Mouse (Mus musculus) heart, adult 18-20 months (tissue): ENCODE results near the gene Hsp90ab1. TPM values are rescaled to one million over a fixed set of nuclear protein-coding genes. Genes with fewer than 3 reads are reported as not detected.

Experiments used
- DNase-seq, 2 experiments: peaks; one replicate each; pipeline ENCODE4 v3.0.0; 2021 to 2022; ENCODE audit warnings: mixed read lengths in 1 of 2
- total RNA-seq, 2 experiments: library from RNA; stranded (reverse); gene quantifications; 2 replicates each; pipeline ENCODE4 v1.2.3; 2021

Gene Hsp90ab1
- total RNA-seq, 2 experiments from 2014 or later, result 1,354 to 1,581 TPM

DNA sequence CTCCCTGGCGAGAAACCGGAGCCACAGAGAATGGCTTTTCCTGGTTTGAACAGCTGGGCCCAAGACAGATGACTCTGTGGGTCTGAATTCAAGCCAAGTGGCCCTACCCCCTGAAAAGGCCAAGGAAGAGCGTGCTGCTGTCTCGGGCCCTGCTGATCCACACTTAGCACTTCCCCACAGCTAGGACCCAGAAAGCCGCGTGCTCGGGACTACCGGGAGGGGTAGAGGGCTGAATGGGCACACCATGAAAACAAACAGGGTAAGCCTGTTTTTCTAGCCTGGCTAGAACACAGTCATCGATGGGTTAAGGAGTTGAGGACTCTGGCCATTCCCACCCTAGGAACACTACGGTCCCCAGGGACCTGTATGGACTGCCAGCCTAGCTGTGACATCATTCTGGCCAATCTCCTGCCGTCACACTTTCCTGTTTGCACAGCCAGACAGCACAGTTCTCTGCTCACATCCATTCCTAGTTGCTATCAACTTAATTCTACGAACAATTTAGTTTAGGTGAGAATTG, 7.9 kb upstream of the Hsp90ab1 start:
- DNase-seq, result peak in 1 of 2 experiments; percentile 69

- no peak for DNase-seq
These were observed 6.5 kb upstream of the Hsp90ab1 start for GRCm38 (mm10) chr17:45579554-45579953.

DNA sequence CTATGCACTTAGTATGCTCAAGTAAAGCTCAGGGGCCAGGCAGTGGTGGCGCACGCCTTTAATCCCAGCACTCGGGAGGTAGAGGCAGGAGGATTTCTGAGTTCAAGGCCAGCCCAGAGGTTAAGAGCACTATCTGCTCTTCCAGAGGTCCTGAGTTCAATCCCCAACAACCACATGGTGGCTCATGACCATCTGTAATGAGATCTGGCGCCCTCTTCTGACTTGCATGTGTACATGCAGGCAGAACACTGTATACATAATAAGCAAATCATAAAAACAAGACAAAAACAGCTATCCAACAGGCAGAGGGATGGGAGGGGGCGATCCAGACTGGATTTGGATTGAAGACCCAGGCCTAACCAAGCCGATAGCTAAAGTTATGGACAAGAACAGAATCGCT, 5.8 kb upstream of the Hsp90ab1 start:
- no peak for DNase-seq

GRCm38 (mm10) chr17:45578242-45578641, 5.2 kb upstream of the Hsp90ab1 start:
- no peak for DNase-seq

GRCm38 (mm10) chr17:45575123-45575897, 2.2 kb upstream of the Hsp90ab1 start:
- no peak for DNase-seq

DNA sequence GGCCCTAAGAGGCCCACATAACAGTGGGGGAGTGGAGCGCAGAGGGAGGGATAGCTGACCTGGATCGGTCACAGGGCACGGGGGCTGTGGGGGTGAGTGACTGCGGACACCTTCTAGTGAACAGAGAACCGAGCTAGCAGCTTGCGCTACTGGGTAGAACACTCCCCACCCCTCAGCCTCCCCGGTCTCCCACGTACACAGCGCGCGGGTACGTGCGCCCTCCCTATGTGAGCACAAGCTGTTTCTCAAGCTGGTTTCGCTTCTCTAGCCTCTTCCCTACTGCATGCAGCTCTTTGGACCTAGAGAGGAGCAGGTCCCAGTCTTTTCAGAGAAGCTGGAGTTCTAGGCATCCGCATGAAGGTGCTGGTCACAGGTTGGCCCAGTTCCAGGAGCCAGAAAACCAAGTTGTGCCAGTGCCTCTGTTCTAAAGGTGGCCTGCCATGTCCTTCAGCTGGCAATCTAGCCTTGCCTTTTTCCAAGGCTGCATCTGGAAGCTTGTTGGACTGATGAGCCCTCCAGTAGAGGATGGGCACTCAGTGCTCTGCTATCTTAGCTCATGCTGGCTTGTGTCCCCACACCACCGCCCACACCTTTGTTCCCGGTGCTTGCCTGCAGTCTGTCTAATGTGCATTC, 1.2 kb upstream of the Hsp90ab1 start:
- DNase-seq, result peak; percentile 83 to 85

DNA sequence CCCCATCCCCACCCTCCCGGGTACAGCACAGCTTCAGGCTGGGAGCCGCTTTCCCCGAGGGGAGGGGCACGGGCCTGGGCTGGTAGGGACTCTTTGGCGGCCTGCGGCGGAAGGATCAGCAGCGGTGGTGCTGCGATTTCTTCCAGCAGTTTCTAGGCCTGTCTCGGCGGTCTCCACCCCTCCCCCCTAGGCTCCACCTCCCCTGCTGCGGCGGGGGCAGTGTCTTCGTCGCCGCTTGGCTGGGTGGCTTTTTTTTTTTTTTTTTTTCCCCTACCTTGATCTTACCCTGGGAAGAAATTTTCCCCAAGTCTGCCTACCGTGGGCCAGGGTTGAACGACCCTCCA, 681 bp upstream of the Hsp90ab1 start:
- peak; percentile 97 to 98 for DNase-seq

DNA sequence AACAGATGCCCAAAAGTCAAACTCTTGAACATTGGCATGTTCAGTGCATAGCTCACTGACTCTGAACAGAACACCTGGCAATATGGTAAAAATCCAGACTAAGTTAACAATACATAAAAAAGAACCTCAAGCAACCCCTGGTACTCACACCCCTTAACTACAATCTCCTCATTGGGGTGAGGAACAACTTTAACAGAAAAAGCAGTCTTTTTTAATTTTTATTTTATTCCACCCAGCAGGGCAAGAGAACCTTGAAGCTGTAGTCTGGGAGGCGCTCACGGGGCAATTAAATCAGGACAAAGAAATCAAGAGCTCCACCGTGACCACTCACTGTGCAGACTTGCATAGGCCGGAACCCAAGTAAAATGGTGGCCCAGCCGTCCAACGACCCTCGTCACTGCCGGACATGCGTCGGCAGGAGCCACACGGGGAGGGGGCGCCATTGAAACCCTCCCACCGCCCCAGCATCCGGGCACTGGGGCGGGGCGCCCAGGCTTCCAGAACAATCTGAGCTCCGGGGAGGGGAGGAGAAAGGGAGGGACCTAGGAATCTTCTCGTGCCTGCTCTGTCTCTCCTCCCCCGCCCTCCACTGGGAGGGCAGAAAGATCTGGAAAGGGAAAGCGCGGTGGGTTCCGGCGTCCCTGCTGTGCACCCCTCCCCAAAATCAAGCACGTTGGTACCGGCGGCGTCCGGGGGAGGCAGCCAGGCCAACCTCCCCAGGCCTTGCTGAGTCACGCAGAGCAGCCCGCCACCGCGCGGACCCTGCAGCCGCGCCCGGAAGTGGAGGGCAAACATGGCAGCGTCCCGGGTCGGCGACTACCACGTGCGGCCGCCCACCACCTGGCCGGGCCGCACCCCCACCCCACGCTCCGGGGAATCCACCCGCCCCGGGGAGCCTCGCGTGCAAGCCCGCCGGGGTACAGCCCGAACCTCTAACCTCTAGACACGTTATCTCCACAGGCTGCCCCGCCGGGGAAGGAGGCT, 676 bp downstream of the Hsp90ab1 start:
- DNase-seq, result peak; percentile 89 to 90

DNA sequence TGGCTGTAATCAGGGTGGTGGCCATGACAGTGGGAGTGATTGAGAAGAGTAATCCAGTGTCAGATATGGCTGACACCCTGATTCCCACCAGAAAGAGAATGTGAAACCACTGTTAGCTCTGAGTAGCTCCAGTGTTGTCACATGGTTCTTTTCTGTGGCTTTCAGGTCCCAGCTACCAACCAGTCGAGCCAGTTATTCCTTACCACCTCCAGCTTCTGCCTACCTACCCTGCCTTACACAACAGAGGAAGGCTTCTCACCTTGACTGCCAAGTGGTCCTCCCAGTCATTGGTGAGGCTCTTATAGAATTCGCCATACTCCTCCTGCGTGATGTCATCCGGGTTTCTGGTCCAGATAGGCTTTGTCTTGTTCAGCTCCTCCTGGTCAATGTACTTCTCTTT, 3.1 kb downstream of the Hsp90ab1 start:
- DNase-seq, result no peak

DNA sequence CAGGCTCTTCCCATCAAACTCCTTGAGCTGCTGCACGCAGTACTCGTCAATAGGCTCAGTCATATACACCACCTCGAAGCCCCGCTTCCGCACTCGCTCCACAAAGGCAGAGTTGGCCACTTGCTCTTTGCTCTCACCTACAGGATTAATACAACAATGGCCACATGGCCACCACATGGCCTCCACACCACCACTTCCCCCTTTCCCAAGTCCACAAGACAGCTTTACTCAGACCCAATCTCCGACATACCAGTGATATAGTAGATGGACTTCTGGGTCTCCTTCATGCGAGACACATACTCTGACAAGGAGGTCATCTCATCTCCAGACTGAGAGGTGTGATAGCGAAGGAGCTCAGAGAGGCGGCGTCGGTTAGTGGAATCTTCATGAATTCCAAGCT, 4.1 kb downstream of the Hsp90ab1 start:
- DNase-seq, result no peak

- no peak for DNase-seq
These were observed 5.9 kb downstream of the Hsp90ab1 start for GRCm38 (mm10) chr17:45567162-45567601.

DNA sequence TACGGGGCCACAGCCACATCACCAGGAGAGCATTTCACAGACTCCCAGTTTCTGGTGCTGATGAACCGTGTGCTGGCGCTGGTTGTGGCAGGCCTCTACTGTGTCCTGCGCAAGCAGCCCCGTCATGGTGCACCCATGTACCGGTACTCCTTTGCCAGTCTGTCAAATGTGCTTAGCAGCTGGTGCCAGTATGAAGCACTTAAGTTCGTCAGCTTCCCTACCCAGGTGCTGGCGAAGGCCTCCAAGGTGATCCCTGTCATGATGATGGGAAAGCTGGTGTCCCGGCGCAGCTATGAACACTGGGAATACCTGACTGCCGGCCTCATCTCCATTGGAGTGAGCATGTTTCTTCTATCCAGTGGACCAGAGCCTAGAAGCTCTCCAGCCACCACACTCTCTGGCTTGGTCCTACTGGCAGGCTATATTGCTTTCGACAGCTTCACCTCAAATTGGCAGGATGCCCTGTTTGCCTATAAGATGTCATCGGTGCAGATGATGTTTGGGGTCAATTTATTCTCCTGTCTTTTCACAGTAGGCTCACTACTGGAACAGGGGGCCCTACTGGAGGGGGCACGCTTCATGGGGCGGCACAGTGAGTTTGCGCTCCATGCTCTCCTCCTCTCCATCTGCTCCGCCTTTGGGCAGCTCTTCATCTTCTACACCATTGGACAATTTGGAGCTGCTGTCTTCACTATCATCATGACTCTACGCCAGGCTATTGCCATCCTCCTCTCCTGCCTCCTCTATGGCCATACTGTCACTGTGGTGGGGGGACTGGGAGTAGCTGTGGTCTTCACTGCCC, 6.5 kb downstream of the Hsp90ab1 start:
- DNase-seq, result no peak

GRCm38 (mm10) chr17:45566031-45566359, 7.1 kb downstream of the Hsp90ab1 start:
- DNase-seq, result no peak

GRCm38 (mm10) chr17:45565103-45565502, 8.0 kb downstream of the Hsp90ab1 start:
- DNase-seq, result no peak

DNA sequence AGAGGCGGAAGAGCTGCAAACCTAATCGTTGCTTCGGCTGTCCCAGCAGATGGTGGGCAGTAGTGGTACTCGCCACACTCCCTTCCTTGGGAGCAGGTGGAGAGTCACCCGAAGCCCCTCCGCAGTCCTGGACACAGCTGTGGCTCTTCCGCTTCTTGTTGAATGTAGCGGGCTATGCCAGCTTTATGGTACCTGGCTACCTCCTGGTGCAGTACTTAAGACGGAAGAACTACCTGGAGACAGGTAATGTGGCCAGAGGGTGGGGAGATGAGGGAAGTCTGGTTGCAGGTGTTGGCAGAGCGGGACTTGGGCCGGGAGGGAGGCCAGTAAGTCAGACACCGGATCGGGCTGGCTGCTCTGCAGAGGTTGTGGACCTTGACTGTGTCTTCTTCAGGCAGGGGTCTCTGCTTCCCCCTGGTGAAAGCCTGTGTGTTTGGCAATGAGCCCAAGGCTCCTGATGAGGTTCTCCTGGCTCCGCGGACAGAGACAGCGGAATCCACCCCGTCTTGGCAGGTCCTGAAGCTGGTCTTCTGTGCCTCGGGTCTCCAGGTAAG, 8.5 kb downstream of the Hsp90ab1 start:
- DNase-seq, result no peak

DNA sequence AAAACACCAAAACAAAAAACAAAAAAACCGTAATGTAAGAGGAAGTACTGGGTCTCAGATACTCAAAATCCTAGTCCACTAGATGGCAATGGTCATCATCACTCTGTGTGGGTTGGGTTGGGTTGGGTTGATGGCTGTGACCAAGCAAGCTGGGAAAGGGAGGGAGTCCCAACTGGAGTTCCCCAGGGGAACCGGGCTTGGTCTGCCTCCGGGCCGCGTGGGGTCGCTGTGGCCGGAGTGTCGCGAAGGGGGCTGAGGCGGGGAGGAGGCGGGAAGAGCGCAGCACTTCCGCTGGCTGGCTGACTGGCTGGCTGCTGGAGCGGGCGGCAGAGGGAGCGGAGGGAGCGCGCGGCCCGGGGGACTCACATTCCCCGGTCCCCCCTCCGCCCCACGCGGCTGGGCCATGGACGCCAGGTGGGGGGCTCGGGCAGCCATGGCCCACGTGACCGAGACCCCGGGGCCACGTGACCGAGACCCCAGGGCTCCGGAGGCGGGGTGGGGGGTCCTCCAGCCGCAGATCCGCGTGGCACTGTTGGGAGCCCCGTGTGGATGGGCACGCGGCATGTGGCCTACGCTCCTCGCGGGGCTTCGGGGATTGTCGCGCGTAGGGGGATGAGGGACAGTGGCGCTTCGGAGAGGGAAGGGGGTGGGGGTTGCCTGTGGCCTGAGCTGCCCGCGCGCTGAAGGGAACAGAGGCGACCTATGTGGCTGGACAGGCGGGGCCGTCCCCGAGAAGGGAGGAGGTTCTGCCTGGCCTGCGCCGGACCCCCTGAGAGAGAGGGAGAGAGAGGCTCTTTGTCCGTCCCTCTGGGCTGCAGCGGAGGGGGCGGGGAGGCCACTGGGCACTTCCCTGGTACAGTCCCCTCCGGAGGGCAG, 9.2 kb downstream of the Hsp90ab1 start, which contains the start of gene Slc35b2:
TSS of gene Slc35b2 (plus strand) at position 220 of the 876 bp plus-strand sequence.
- DNase-seq, result peak; percentile 96 to 97

GRCm38 (mm10) chr17:45563216-45563615, 9.9 kb downstream of the Hsp90ab1 start:
- DNase-seq, result no peak

- DNase-seq, result no peak
These were observed 13.1 kb downstream of the Hsp90ab1 start for GRCm38 (mm10) chr17:45559732-45560525.
